Mouse (Mus musculus) ES-Bruce4 (cell line): ENCODE measurements around the gene Cog5.

Experiments used
- CTCF ChIP-seq: IDR thresholded peaks from one replicate; pipeline ENCODE4 v1.8.1; 2011; ENCODE audit warnings: low read depth, low read length
- EP300 ChIP-seq: IDR thresholded peaks from 2 replicates; pipeline ENCODE4 v1.6.1; 2011; ENCODE audit warnings: low read depth, low read length; ENCODE audit not compliant: insufficient read depth

GRCm38 (mm10) chr12:31890685-31891084 lies 236.0 kb downstream of the Cog5 start:
- no peak for TF ChIP-seq CTCF
- no peak for TF ChIP-seq EP300
